Mouse (Mus musculus) adrenal gland, adult 2 months (tissue): ENCODE results near the gene Wsb2. TPM values are rescaled to one million over a fixed set of nuclear protein-coding genes. Genes with fewer than 3 reads are reported as not detected.
"Not testable (repeated sequence)": the region's sequence is repeated elsewhere in the genome, so short reads cannot be mapped to it uniquely, and the experiment has no call there.

Experiments
- DNase-seq: peaks from one replicate; pipeline ENCODE4 v3.0.0; 2021
- polyA plus RNA-seq: library from polyadenylated mRNA; depleted of rRNA; stranded (reverse); fragments of >200 nt; gene quantifications from 2 replicates; pipeline ENCODE4 v1.2.3, GENCODE M21; 2012
- total RNA-seq, 2 experiments: library from RNA; stranded (reverse); gene quantifications; 2 replicates each; pipeline ENCODE4 v1.2.3; 2021

The Wsb2 gene
- total and polyA plus RNA-seq, 3 experiments, result 149 to 211 (median 153) TPM

- peak; percentile 87 for DNase-seq
These were observed 557 bp upstream of the Wsb2 start for GRCm38 (mm10) chr5:117356365-117357128.

DNA sequence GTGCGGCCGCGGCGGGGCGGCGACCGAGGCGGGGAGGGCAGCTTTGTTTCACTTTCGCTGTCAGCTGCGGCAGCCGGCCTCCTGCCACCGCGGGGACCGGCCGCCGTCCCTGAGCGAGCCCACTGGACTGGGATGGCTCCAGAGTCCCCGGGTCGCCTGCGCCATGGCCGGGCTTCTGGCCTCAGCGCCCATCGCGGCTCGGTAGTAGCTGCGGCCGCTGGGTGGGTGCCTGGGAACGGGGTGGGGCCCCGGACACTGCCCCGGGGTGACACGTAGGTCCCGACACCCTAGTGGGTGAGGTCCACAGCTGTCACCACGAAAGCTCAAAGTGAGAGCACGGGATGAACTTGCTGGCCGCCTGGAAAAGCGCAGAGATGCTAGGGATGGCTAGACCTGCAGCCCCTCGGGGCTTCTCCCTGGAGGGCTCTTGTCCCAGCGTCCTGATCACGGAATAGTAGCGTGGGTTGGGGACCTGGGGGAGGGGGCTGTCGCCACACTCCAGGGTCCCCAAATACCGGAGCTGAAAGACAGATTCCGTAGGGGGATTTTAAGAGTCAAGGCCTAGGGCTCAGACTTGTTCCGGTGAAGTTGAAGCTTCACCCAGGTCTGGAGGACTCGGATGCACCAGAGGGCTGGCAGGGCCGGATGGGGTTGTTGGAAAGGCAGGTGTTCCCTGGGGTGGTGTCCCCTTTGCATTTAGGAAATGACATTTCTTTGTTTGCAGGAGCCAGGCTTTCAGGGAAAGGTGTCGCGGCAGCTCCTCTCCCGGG lies 559 bp downstream of the Wsb2 start:
- DNase-seq, result peak; percentile 78

DNA sequence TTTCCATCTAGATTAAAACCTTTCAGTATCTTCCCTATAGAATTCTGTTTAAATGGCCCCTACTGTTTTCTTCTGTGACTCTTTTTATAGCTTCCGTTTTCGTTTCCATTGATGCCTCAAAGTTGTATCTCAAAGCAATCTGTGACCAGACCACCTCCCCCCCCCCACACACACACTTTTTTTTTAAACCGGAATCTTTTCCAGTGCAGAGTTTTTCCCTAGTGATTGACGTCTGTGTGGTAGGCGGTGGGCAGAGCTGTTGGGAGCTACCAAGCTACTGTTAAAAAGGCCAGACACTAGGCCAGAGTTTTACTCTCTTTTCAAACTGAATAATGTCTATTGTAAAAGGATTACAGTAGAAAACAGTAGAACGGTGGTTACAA lies 1.1 kb downstream of the Wsb2 start:
- no peak for DNase-seq

GRCm38 (mm10) chr5:117358725-117359124 lies 1.6 kb downstream of the Wsb2 start:
- peak; percentile 75 for DNase-seq

DNA sequence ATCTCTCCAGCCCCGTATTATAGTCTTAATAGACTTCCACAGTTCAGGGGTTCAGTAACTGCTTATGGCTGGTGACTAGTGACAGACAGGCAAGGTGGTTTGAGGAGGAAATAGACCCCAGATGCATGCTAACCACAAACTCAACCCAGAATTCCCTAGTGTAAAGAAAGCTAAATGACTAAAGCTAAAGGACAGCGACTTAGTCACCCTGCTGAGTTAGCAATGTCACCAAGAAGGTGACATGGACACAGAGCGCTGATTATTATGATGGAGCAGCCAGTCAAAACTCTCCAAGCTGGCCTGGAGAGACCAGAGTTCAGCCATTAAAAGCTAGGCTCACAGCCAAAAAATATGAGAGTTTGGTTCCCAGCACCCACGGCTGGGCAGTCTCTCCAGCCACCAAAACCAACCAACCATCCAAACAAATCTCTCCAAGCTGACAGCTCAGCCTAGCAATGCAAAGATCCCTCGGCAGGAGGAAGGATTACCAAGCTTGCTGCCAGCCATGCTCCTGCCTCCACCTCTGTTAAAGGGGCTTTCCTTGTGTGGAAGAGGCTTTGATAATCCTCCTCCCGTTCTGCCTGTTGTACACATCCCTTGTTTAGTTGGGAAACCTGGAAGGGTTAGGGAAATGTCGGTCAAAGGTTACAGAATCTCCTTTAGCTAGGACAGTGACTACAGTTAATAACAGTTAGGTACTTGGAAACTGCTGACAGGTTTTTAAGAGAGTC lies 2.6 kb downstream of the Wsb2 start:
- DNase-seq, result peak; percentile 48

DNA sequence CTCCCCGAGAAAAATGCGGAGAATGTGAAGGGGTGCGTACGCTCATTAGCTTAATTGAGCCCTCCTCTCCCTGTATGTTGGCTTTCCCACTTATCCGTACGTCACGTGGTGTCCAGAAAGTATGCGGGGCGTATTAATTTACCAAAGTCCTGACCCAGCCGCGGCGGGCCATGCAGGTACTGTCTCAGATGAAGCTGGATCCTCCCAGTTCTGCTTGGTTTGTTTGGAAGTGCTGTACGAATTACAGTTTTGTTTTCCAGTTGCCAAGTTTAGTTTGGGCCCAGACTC lies 3.1 kb downstream of the Wsb2 start:
- no peak for DNase-seq

DNA sequence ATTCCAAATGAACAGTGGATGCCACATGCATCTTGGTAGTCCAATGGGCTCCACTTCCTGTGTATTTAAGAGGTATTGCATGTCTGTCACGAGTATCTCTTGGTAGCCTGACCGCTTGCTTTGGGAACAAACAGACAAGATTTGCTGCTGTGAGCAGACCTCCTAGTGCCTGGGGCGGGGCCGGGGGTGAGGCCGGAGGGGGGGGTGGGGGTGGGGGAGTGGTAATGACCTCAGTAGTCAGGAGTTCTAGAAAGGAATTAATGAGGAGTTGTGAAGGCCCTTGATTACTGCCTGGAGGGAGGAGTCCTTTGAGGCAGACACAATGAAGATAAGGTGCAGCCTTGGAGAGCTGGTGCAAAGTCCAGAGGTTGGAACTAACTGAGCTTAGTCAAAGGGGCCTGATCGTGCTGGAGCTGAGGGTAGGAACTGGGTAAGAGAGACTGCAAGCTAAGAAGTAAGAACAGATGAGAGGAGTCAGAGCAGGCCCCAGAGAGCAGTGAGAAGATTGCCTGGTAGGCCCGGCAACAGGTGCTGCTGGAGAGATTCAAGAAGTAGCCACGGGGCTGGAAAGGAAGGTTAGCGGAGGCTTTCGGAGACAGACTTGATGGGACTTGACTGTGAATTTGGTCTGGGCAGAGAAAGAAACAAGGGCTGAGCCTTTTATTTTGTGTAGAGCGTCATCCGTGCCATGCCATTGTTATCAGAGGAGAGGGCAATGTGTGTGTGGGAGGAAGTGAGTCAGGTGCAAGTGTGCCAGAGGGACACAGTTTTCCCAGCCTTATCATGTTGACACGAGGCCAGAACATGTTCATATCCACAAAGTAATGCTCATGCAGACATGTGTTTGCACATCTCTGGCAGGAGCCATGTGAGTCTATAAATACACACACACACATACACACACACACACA lies 3.8 kb downstream of the Wsb2 start:
- DNase-seq, result peak; percentile 64

DNA sequence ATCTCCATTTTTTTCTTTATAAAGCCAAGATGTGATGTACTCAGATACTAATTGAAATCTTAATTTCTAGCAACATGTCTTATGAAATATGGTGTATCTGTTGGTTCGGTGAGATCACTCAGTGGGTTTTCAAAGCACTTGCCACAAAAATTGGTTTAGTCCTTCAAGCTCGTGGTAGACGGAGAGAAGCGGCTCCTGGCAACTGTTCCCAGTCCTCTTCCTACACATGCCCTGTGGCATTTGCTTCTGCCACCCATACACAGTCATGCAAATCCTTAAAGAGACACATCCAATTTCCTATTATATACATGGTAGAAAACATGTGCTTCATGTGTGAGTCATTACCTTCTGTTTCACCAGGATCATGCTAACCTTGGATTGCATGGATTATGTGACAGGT lies 4.5 kb downstream of the Wsb2 start:
- DNase-seq, result no peak

DNA sequence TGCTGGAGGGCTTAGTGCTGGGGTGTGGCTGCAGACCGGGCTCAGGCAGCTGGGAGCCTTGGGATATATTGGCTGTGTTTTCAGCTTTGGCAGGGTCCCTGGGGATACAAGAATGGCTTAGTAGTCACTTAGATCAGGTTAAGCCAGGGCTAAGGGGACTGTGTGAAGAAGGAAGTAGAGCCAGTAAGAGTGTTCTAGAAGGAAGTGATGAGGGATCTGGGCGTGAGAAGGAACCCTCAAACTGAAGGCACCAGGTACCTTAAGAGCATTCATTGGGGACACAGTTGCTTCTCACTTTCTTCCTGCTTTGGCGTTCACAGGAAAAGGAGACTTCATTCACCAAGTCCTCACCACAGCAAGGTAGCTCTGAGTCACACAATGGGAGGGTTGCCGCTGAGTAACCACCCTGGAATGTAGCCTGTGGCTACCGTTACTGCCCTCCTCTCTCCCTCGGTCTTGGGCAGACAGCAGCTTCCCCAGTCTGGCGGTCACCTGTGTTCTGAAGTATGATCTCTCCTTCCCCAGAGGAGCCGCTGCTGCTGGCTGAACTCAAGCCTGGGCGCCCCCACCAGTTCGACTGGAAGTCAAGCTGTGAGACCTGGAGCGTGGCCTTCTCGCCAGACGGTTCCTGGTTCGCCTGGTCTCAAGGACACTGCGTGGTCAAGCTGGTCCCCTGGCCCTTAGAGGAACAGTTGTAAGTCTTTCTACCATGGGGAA lies 6.1 kb downstream of the Wsb2 start:
- peak; percentile 86 for DNase-seq

DNA sequence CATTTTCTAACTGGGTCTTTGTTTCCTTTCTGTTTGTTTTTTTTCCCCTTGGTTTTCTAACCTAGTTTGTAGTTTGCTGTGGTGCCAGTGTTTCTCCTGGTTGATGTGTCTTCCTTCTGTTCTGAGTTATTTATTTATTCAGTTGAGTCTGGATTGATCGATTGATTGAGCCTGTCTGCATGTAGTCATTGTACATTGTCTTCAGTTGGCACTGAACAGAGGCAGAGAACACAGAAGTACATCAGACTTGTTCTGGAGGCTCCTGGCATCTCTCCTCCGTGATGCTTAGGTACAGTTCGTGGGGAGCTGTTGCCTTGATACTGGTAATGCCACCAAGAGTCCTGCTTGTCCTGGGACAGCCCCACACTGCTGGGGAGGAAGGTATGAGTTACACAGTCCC lies 7.7 kb downstream of the Wsb2 start:
- DNase-seq, result no peak

DNA sequence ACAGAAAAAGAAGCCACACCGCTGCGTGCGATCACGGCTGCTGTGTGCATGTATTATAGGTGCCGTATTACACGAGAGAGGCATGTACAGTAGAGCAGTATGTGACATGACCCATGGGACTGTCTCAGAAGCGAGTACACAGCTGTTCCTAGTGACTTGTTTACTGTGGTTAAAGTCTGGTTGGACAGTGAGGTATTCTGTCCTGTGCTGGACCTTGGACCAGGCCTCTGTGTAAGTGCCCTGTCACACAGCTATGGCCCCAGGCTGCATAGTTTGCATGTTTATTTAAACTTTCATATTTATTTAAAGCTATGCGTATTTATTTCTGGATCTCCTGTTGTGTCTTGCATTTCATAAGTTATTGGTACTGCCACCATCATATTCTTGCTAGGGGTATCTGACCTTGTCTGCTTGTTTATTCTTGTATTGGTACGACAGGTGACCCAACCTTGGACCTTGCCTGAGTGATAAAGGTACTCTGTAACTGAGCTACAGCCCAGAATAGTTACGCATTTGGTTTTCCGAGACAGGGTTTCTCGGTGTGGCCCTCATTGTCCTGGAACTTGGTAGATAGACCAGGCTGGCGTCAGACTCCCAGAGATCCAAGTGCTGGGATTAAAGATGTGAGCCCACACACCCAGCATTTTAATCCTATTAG lies 8.9 kb downstream of the Wsb2 start:
- DNase-seq, result no peak

DNA sequence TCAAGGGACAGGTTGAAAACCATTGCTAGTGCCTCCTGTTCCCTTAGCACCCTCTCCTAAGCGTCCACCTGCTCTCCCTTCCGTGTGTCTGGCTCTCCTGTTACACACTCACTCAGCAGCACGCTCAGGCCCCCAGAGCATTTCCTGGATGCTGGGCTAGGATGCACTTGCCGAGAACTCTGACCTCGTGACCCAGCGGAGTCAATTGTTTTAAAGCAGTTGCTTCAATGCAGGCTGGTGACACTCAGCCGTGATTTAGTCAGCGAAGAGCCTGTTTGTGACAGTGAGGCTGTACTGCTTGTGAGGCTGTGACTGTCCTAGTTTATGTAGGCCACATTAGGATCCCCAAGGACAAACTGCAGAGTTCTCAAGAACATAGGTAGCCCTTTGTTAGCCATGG lies 10.1 kb downstream of the Wsb2 start:
- no peak for DNase-seq

- peak; percentile 55 for DNase-seq
These were observed 13.5 kb downstream of the Wsb2 start for GRCm38 (mm10) chr5:117370592-117370991.

DNA sequence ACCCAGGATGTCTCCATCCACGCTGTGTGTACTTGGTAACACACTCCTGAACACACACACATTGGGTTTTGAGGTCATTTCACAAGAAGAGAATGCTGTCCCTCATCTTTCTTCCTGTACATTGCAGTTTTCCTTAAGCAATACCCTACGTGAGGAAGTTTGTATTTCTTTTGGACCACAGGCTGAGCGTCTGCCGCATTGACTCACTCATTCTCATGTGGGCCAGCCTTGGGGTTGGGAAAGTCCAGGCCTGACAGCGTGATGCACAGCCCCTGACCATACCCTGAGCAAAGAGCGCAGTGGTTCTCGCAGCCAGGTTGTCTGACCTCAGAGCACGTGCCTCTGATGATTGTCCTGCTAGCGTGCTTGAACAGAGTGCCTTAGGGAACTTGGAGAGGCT lies 16.3 kb downstream of the Wsb2 start:
- DNase-seq, result no peak

DNA sequence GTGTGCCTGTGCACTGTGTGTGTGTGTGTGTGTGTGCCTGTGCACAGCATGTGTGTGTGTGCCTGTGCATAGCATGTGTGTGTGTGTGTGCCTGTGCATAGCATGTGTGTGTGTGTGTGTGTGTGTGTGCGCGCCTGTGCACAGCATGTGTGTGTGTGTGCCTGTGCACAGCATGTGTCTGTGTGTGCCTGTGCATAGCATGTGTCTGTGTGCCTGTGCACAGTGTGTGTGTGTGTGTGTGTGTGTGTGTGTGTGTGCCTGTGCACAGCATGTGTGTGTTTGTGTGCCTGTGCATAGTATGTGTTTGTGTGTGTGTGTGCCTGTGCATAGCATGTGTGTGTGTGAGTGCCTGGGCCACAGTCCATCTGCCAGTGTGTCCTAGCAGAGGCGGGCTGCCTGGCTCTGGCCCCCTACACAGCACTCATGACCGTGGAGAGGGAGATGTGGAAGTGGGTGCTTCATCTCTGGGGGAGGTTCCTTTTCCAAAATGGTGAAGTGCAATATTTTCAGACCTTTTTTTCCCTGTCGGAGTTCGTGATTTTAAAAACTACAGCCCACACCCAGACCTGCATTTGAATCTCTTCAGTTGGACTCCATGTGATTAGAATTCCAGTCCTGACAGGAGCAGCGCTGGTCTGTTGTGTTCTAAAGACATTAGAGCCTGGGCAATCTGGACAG lies 17.4 kb downstream of the Wsb2 start:
- no peak for DNase-seq

- no peak for DNase-seq
These were observed 19.2 kb downstream of the Wsb2 start for GRCm38 (mm10) chr5:117376331-117376761.

DNA sequence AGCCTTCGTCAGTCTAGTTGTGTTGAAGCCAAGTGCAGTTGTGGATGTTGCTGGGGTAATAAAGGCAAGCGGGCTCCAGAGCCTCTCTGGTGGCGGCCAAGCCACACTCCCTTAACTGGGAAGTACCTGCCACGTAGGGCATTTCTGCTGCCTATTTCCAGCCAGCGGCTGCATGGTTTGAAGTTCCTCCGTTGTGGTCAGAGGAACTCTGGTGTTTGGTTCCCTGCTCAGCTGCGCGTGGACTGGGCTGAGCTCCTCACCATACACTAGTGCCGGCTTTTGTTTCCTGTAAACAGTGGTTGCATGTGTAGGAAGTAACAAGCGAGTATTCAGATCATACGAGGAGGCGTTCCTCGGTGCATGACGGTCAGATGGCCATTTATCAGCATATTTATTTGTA lies 20.6 kb downstream of the Wsb2 start:
- DNase-seq, result not testable (repeated sequence)

DNA sequence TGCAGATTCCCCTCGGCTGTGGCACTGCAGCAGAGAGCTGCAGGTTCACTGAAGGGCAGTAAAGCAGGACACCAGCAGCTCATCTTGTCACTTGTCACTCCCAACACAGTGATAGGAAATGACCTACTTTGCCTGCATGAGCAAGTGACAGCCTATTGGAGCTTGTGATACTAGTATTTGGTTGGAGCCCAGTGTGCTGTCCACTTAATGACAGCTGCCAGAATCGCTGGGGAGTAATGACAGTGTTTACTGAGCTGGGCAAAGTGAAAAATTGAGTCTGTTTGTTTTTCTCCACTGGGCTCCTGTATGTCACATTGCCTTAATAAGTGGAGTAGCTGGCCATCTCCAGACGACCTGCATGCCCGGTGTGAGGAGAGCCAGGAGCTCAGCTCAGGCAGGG lies 23.1 kb downstream of the Wsb2 start:
- DNase-seq, result no peak

DNA sequence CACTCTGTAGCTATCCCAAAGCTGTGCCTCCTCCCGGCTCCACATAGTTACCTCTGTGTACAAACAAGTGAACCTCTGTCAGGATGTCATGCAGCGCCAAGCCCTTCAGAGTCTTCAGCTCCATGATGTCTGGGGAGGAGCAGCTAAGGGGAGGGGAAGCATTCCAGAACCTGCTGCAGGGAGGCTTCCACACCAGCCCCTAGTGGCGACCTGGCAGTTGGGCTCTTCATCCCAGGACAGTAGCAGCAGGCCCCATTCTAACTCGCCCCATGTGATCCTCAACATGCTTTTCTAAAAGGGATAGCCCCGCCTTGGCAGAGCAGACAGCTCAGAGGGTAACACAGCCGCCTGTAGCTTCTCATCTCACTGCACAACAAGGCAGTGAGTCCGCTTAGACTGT lies 24.7 kb downstream of the Wsb2 start:
- no peak for DNase-seq

DNA sequence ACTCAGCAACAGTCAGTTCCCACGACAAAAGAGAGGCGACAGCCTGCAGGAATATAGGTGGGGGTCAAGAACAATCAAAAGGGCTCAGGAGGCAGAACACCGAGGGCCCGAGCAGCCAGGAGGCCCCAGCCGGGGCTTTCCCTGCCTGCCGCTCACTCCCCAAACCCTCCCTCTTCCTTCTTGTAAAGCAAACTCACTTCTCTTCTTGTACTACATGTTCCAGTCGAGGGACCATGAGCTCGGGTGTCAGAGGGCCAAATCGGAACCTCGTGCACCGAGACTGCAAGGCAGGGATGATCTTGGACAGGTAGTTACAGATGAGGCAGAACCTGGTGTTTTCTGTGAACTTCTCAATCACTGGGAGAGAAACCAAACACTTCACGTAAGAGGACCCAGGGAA lies 26.1 kb downstream of the Wsb2 start:
- no peak for DNase-seq
